Mouse (Mus musculus) thymus, adult 2 months (tissue): ENCODE data around the gene Siglech.

Experiments used
- CTCF ChIP-seq: fragments of 200-500 bp; IDR thresholded peaks from 2 replicates; pipeline ENCODE4 v1.5.1; 2012; ENCODE audit warnings: mild to moderate bottlenecking, control low read depth, low read length, moderate library complexity, borderline replicate concordance; ENCODE audit not compliant: control insufficient read depth, poor library complexity, insufficient read depth; ENCODE audit errors: extremely low read depth
- POLR2A ChIP-seq: fragments of 200-500 bp; IDR thresholded peaks from 2 replicates; pipeline ENCODE4 v1.6.1; 2012; ENCODE audit warnings: mild to moderate bottlenecking, low read length, control low read depth, moderate library complexity; ENCODE audit not compliant: control insufficient read depth, poor library complexity, insufficient read depth; ENCODE audit errors: extremely low read depth

- TF ChIP-seq CTCF (no peak), POLR2A (no peak)
Measured at GRCm38 (mm10) chr7:55792280-55792679, 24.3 kb downstream of the Siglech start.
